22 mouse cellular contexts compared by ENCODE assay signal in genomic region chr5:45283908-45284415, GRCm38 (mm10).
A peak's percentile ranks its signal among the peaks of the same experiment; 100 is the strongest.
DNase-seq lines count a peak whose midpoint lies in the region; ATAC-seq and TF ChIP-seq lines count a peak whose summit lies in the region.
"Had no signal": no experiment of that assay in that cellular context is flagged by ENCODE, and none has a peak within 500 bp of the region (broad histone marks: within the 10 kb centered on the region; RNA-seq: fewer than 3 reads in every experiment).

No protein-coding gene starts in this region.

- DNase-seq in forebrain, embryonic 10.5 days (ENCODE audit: extremely low spot score, low spot score), result no peak
- no peak for DNase-seq in heart, postnatal 0 days (ENCODE audit: low spot score)
- no peak for DNase-seq in heart, postnatal 4 days
- DNase-seq in kidney, postnatal 0 days (ENCODE audit: low spot score), result no peak
- no peak for DNase-seq in kidney, postnatal 10 days
- no peak for DNase-seq in limb, embryonic 10.5 days (ENCODE audit: low spot score)
- DNase-seq in gastrocnemius, postnatal 25 days, result no peak
- DNase-seq: cerebellum, adult 18-20 months; cerebellum, postnatal 14 days; gastrocnemius, postnatal 10 days; liver, embryonic 13.5 days; lung, adult 2 months; lung, postnatal 14 days; right cerebral cortex, postnatal 14 days had no signal

- peaks cover 29% of the 10 kb centered on the region for H3K4me1 ChIP-seq in forebrain, embryonic 10.5 days
- peaks cover 5% of the 10 kb centered on the region for H3K4me1 ChIP-seq in forebrain, embryonic 15.5 days
- H3K4me1 ChIP-seq in heart, postnatal 0 days (ENCODE audit: control insufficient read depth, insufficient read depth), result no peaks in the 10 kb centered on the region
- 0 out of 2 replicates have a peak, but pooled peaks cover 2% of the 10 kb centered on the region for H3K4me1 ChIP-seq in kidney, postnatal 0 days (replicated peaks; ENCODE audit: insufficient read depth, low read length)
- peaks cover 42% of the 10 kb centered on the region for H3K4me1 ChIP-seq in limb, embryonic 10.5 days
- H3K4me1 ChIP-seq: intestine, embryonic 15.5 days; liver, embryonic 13.5 days had no signal

- H3K27ac ChIP-seq in forebrain, embryonic 10.5 days, result peak overlapping the region; percentile 65
- H3K27ac ChIP-seq in forebrain, embryonic 15.5 days (replicated peaks), result no peak overlapping the region
- H3K27ac ChIP-seq in heart, postnatal 0 days (ENCODE audit: low read depth), result peak overlapping the region; percentile 35; the same call in 1 of the 2 replicates
- 0 out of 2 replicates have a peak overlapping the region, but pooled peaks have one; percentile 37 for H3K27ac ChIP-seq in kidney, postnatal 0 days
- peak overlapping the region; percentile 81 for H3K27ac ChIP-seq in limb, embryonic 10.5 days
- H3K27ac ChIP-seq: embryonic facial prominence, embryonic 13.5 days; intestine, embryonic 15.5 days; liver, embryonic 13.5 days; midbrain, embryonic 13.5 days; neural tube, embryonic 12.5 days; stomach, postnatal 0 days had no signal

- no peaks in the 10 kb centered on the region for H3K36me3 ChIP-seq in forebrain, embryonic 10.5 days (replicated peaks)
- no peaks in the 10 kb centered on the region for H3K36me3 ChIP-seq in forebrain, embryonic 15.5 days
- H3K36me3 ChIP-seq in heart, postnatal 0 days (replicated peaks; ENCODE audit: control insufficient read depth, insufficient read depth, low read length), result no peaks in the 10 kb centered on the region
- no peaks in the 10 kb centered on the region for H3K36me3 ChIP-seq in kidney, postnatal 0 days (ENCODE audit: insufficient read depth, low read length)
- no peaks in the 10 kb centered on the region for H3K36me3 ChIP-seq in limb, embryonic 10.5 days
- H3K36me3 ChIP-seq: embryonic facial prominence, embryonic 13.5 days; intestine, embryonic 15.5 days; liver, embryonic 13.5 days; midbrain, embryonic 13.5 days; neural tube, embryonic 12.5 days had no signal

- no peak for ATAC-seq in forebrain, embryonic 15.5 days (replicated peaks)
- no peak for ATAC-seq in heart, postnatal 0 days (ENCODE audit: insufficient read depth, low read depth)
- no peak for ATAC-seq in kidney, postnatal 0 days (replicated peaks; ENCODE audit: low FRiP score, low read depth)
- ATAC-seq: forebrain, embryonic 14.5 days; hindbrain, embryonic 16.5 days; intestine, embryonic 15.5 days; midbrain, embryonic 13.5 days had no signal

- no peaks in the 10 kb centered on the region for H3K9me3 ChIP-seq in forebrain, embryonic 10.5 days
- H3K9me3 ChIP-seq in forebrain, embryonic 15.5 days, result no peaks in the 10 kb centered on the region
- no peaks in the 10 kb centered on the region for H3K9me3 ChIP-seq in heart, postnatal 0 days (replicated peaks; ENCODE audit: control insufficient read depth, low read length)
- H3K9me3 ChIP-seq in kidney, postnatal 0 days (replicated peaks; ENCODE audit: low read length), result no peaks in the 10 kb centered on the region
- H3K9me3 ChIP-seq in limb, embryonic 10.5 days (replicated peaks), result no peaks in the 10 kb centered on the region
- H3K9me3 ChIP-seq: embryonic facial prominence, embryonic 13.5 days; intestine, embryonic 15.5 days; liver, embryonic 13.5 days; midbrain, embryonic 13.5 days; neural tube, embryonic 12.5 days had no signal

- no peak for TF ChIP-seq CTCF in heart, postnatal 0 days (IDR thresholded peaks at IDR 0.05; ENCODE audit: low read depth)
- TF ChIP-seq CTCF in kidney, postnatal 0 days (IDR thresholded peaks at IDR 0.05; ENCODE audit: low read depth), result no peak

- H3K27me3 ChIP-seq in forebrain, embryonic 10.5 days (ENCODE audit: poor library complexity, severe bottlenecking), result no peaks in the 10 kb centered on the region
- H3K27me3 ChIP-seq in forebrain, embryonic 15.5 days, result no peaks in the 10 kb centered on the region
- no peaks in the 10 kb centered on the region for H3K27me3 ChIP-seq in heart, postnatal 0 days (ENCODE audit: control insufficient read depth, insufficient read depth, low read length)
- no peaks in the 10 kb centered on the region for H3K27me3 ChIP-seq in kidney, postnatal 0 days (ENCODE audit: insufficient read depth, low read length)
- H3K27me3 ChIP-seq in limb, embryonic 10.5 days (ENCODE audit: low read depth, poor library complexity, severe bottlenecking), result no peaks in the 10 kb centered on the region
- H3K27me3 ChIP-seq: embryonic facial prominence, embryonic 13.5 days; intestine, embryonic 15.5 days; liver, embryonic 13.5 days; midbrain, embryonic 13.5 days; neural tube, embryonic 12.5 days had no signal

- no peak overlapping the region for H3K4me2 ChIP-seq in forebrain, embryonic 15.5 days (replicated peaks)
- H3K4me2 ChIP-seq in heart, postnatal 0 days (ENCODE audit: low read depth, low read length), result no peak overlapping the region
- H3K4me2 ChIP-seq in kidney, postnatal 0 days (ENCODE audit: low read length), result no peak overlapping the region
- H3K4me2 ChIP-seq: embryonic facial prominence, embryonic 13.5 days; intestine, embryonic 15.5 days; liver, embryonic 13.5 days; midbrain, embryonic 13.5 days; neural tube, embryonic 12.5 days had no signal

- TF ChIP-seq EP300 in heart, postnatal 0 days (IDR thresholded peaks at IDR 0.05; ENCODE audit: low read depth), result no peak

- no peak overlapping the region for H3K9ac ChIP-seq in forebrain, embryonic 15.5 days (replicated peaks)
- no peak overlapping the region for H3K9ac ChIP-seq in heart, postnatal 0 days (replicated peaks; ENCODE audit: low read depth, low read length)
- H3K9ac ChIP-seq in kidney, postnatal 0 days (ENCODE audit: low read depth, low read length), result no peak overlapping the region
- H3K9ac ChIP-seq: embryonic facial prominence, embryonic 13.5 days; intestine, embryonic 15.5 days; liver, embryonic 13.5 days; midbrain, embryonic 13.5 days; neural tube, embryonic 12.5 days had no signal

- H3K4me3 ChIP-seq in forebrain, embryonic 10.5 days, result no peak overlapping the region
- H3K4me3 ChIP-seq in forebrain, embryonic 15.5 days, result no peak overlapping the region
- H3K4me3 ChIP-seq in heart, postnatal 0 days (ENCODE audit: low read depth, low read length), result no peak overlapping the region
- no peak overlapping the region for H3K4me3 ChIP-seq in kidney, postnatal 0 days (replicated peaks; ENCODE audit: low read depth, low read length)
- no peak overlapping the region for H3K4me3 ChIP-seq in limb, embryonic 10.5 days
- H3K4me3 ChIP-seq: embryonic facial prominence, embryonic 13.5 days; intestine, embryonic 15.5 days; liver, embryonic 13.5 days; midbrain, embryonic 13.5 days; neural tube, embryonic 12.5 days had no signal

- 66% methylated on average over 2 of the region's 2 CpGs for WGBS in forebrain, embryonic 10.5 days
- WGBS in forebrain, embryonic 15.5 days, result 44% methylated on average over 2 of the region's 2 CpGs
- 48% methylated on average over 2 of the region's 2 CpGs for WGBS in heart, postnatal 0 days
- 41% methylated on average over 2 of the region's 2 CpGs for whole genome bisulfite sequencing in kidney, postnatal 0 days
- 52% methylated on average over 2 of the region's 2 CpGs for WGBS in limb, embryonic 10.5 days
